ENCODE assay signal across 13 mouse cellular contexts in the genomic region with DNA sequence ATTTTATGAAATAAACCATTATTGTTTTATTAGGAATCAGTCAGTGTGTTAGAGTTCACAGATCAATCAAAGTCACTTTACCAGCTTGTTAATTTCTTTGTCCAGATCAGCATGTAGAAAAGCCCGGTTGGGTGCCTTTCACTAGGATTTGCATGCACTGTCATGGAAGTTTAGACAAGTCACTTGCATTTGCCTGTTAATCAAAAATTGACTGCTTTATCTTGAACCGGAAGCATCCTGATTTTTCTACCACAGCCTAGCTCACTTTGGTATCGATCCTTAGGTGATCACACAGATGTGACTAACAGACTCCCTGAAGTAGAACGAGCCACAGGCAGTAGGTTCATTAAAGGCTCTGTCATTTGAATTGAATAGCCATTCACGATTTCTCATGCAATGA. TPM values are rescaled to one million over a fixed set of nuclear protein-coding genes. Genes with fewer than 3 reads are reported as not detected.
DNase-seq lines count a peak whose midpoint lies in the region; ATAC-seq lines count a peak whose summit lies in the region.
"Had no signal": no experiment of that assay in that cellular context is flagged by ENCODE, and none has a peak within 500 bp of the region (broad histone marks: within the 10 kb centered on the region; RNA-seq: fewer than 3 reads in every experiment).

No protein-coding gene starts in this region.

- no peak for ATAC-seq in heart, embryonic 14.5 days (ENCODE audit: insufficient number of reproducible peaks, insufficient read depth, low FRiP score, low read depth)
- no peak for ATAC-seq in hindbrain, embryonic 12.5 days (ENCODE audit: low FRiP score)
- no peak for ATAC-seq in midbrain, embryonic 16.5 days
- ATAC-seq in megakaryocyte-erythroid progenitor cell, adult 5-6 weeks (replicated peaks; ENCODE audit: low FRiP score, low TSS enrichment, poor library complexity, severe bottlenecking), result no peak

- no peak for DNase-seq in heart, postnatal 36 days
- no peak for DNase-seq in embryonic facial prominence, embryonic 10.5 days (ENCODE audit: low spot score)
- DNase-seq in gastrocnemius, adult 8-10 months (ENCODE audit: low spot score in 2 of 2), result no peak
- DNase-seq in spleen, postnatal 4 days (ENCODE audit: low spot score in 2 of 2), result no peak
- DNase-seq: cerebellum, adult 2 months; gastrocnemius, adult 2 months; layer of hippocampus, adult 9-11 months; thymus, postnatal 36 days had no signal

- no peaks in the 10 kb centered on the region for H3K9me3 ChIP-seq in heart, embryonic 14.5 days (ENCODE audit: control insufficient read depth, low read length)
- no peaks in the 10 kb centered on the region for H3K9me3 ChIP-seq in embryonic facial prominence, embryonic 10.5 days
- no peaks in the 10 kb centered on the region for H3K9me3 ChIP-seq in hindbrain, embryonic 12.5 days (replicated peaks)
- no peaks in the 10 kb centered on the region for H3K9me3 ChIP-seq in midbrain, embryonic 16.5 days (replicated peaks; ENCODE audit: control insufficient read depth, low read length, poor library complexity, severe bottlenecking)

- no peak overlapping the region for H3K27ac ChIP-seq in heart, embryonic 14.5 days (replicated peaks in 1 of 2; ENCODE audit: control insufficient read depth in 1 of 2, insufficient read depth in 1 of 2, low read depth in 2 of 2, low read length in 2 of 2)
- H3K27ac ChIP-seq in embryonic facial prominence, embryonic 10.5 days (replicated peaks), result no peak overlapping the region
- no peak overlapping the region for H3K27ac ChIP-seq in hindbrain, embryonic 12.5 days
- H3K27ac ChIP-seq in midbrain, embryonic 16.5 days (ENCODE audit: low read length), result peak overlapping the region; percentile 53
- H3K27ac ChIP-seq: gastrocnemius, adult 2 months; liver, embryonic 14.5 days had no signal

- intact Hi-C loops in heart, postnatal 36 days (cut with DNase I), result no loop called here

- H3K9ac ChIP-seq in heart, embryonic 14.5 days (ENCODE audit: low read length), result peak overlapping the region; percentile 44; the same call in 1 of the 2 replicates
- H3K9ac ChIP-seq in hindbrain, embryonic 12.5 days, result no peak overlapping the region
- peak overlapping the region; percentile 61 for H3K9ac ChIP-seq in midbrain, embryonic 16.5 days (ENCODE audit: low read depth, low read length)
- H3K9ac ChIP-seq: liver, embryonic 14.5 days had no signal

- H3K4me3 ChIP-seq in heart, embryonic 14.5 days (ENCODE audit: control insufficient read depth in 1 of 2, insufficient read depth in 1 of 2, low read depth in 1 of 2, low read length in 2 of 2), result no peak overlapping the region
- peak overlapping the region; percentile 52; the same call in 1 of the 2 replicates for H3K4me3 ChIP-seq in embryonic facial prominence, embryonic 10.5 days
- H3K4me3 ChIP-seq in hindbrain, embryonic 12.5 days, result peak overlapping the region; percentile 29
- H3K4me3 ChIP-seq in midbrain, embryonic 16.5 days (ENCODE audit: low read depth, low read length), result peak overlapping the region; percentile 46

- H3K4me2 ChIP-seq in heart, embryonic 14.5 days (ENCODE audit: low read length), result peak overlapping the region; percentile 69
- peak overlapping the region; percentile 45 for H3K4me2 ChIP-seq in hindbrain, embryonic 12.5 days (replicated peaks)
- H3K4me2 ChIP-seq in midbrain, embryonic 16.5 days (ENCODE audit: low read length), result peak overlapping the region; percentile 66

- H3K4me1 ChIP-seq in heart, embryonic 14.5 days (ENCODE audit: control insufficient read depth in 2 of 2, insufficient read depth in 2 of 2, low read length in 2 of 2), result no peaks in the 10 kb centered on the region
- H3K4me1 ChIP-seq in embryonic facial prominence, embryonic 10.5 days, result peaks cover 13% of the 10 kb centered on the region
- peaks cover 29% of the 10 kb centered on the region for H3K4me1 ChIP-seq in hindbrain, embryonic 12.5 days
- H3K4me1 ChIP-seq in midbrain, embryonic 16.5 days (ENCODE audit: control insufficient read depth, insufficient read depth, low read length), result peaks cover 27% of the 10 kb centered on the region

- H3K27me3 ChIP-seq in heart, embryonic 14.5 days (ENCODE audit: control insufficient read depth, insufficient read depth, low read length), result no peaks in the 10 kb centered on the region
- peaks cover 16% of the 10 kb centered on the region for H3K27me3 ChIP-seq in embryonic facial prominence, embryonic 10.5 days (replicated peaks; ENCODE audit: low read depth, poor library complexity, severe bottlenecking)
- H3K27me3 ChIP-seq in hindbrain, embryonic 12.5 days, result peaks cover 20% of the 10 kb centered on the region
- H3K27me3 ChIP-seq in midbrain, embryonic 16.5 days (ENCODE audit: control insufficient read depth, insufficient read depth, low read depth, low read length), result no peaks in the 10 kb centered on the region

- WGBS in heart, embryonic 14.5 days, result 50% methylated on average over 5 of the region's 5 CpGs
- WGBS in embryonic facial prominence, embryonic 10.5 days, result 25% methylated on average over 5 of the region's 5 CpGs
- WGBS in hindbrain, embryonic 12.5 days, result 17% methylated on average over 5 of the region's 5 CpGs
- 4% methylated on average over 5 of the region's 5 CpGs for WGBS in midbrain, embryonic 16.5 days

- no peaks in the 10 kb centered on the region for H3K36me3 ChIP-seq in heart, embryonic 14.5 days (ENCODE audit: control insufficient read depth, insufficient read depth, low read length)
- no peaks in the 10 kb centered on the region for H3K36me3 ChIP-seq in embryonic facial prominence, embryonic 10.5 days (replicated peaks)
- H3K36me3 ChIP-seq in hindbrain, embryonic 12.5 days, result no peaks in the 10 kb centered on the region
- H3K36me3 ChIP-seq in midbrain, embryonic 16.5 days (ENCODE audit: control insufficient read depth, insufficient read depth, low read length), result no peaks in the 10 kb centered on the region

RNA-seq across cellular contexts. Expression of a gene that starts 0.8 kb away (rescaled TPM):
- 0.15 and 0.22 TPM in 2 replicates for polyA plus RNA-seq in heart, embryonic 14.5 days (2014; fragmentation: Nextera tagmentation; extraction: Ambion mirVana)
- total RNA-seq in heart, postnatal 36 days (2021), result not detected
- 1.1 and 1.6 TPM in 2 replicates for polyA plus RNA-seq in embryonic facial prominence, embryonic 10.5 days (2016; fragmentation: Nextera tagmentation; extraction: Ambion mirVana)
- polyA plus RNA-seq in hindbrain, embryonic 12.5 days (2016; fragmentation: Nextera tagmentation; extraction: Ambion mirVana), result 2.7 TPM in 2 replicates
- 6.2 and 6.6 TPM in 2 replicates for polyA plus RNA-seq in midbrain, embryonic 16.5 days (2015; fragmentation: Nextera tagmentation; extraction: Ambion mirVana)
- not detected in 2 replicates for total RNA-seq in megakaryocyte-erythroid progenitor cell, adult 5-6 weeks (2014; fragmentation: Nextera tagmentation)
- total RNA-seq in megakaryocyte-erythroid progenitor cell, adult 5-6 weeks (2017), result 0.11 TPM in 1 of 2 replicates, not detected in the other
- total RNA-seq in gastrocnemius, adult 8-10 months (2022), result under 1 TPM; 0.40 to 0.92 (median 0.63) TPM

Comparison
In these comparisons a context has a peak if more than half of its experiments do, and no peak if none do; other contexts are left out.
1. H3K4me3 ChIP-seq: peak in embryonic facial prominence, embryonic 10.5 days (single experiment), hindbrain, embryonic 12.5 days (single experiment) and midbrain, embryonic 16.5 days (single experiment); none in heart, embryonic 14.5 days (0 of 2).
2. Peak in every context shown above with its lines, with median percentiles within 50 percentile points of each other: H3K4me2 ChIP-seq.